Mouse (Mus musculus) E14TG2a.4 (cell line): ENCODE measurements around the gene Fgf8.

Source experiments
- CTCF ChIP-seq: conservative IDR thresholded peaks from 2 replicates; pipeline ENCODE4 v1.5.1; 2014; ENCODE audit warnings: low read length
- POU5F1 ChIP-seq: IDR thresholded peaks from 2 replicates; pipeline ENCODE4 v1.6.1; 2014; ENCODE audit warnings: low read length, borderline replicate concordance

- no peak for TF ChIP-seq CTCF
- TF ChIP-seq POU5F1: no peak
Observed at GRCm38 (mm10) chr19:45742984-45743575, 365 bp upstream of the Fgf8 start.
